Comparison of ENCODE assay signal across 24 mouse cellular contexts in genomic region chr3:68678805-68679585, GRCm38 (mm10). TPM values are rescaled to one million over a fixed set of nuclear protein-coding genes. Genes with fewer than 3 reads are reported as not detected.
DNase-seq lines count a peak whose midpoint lies in the region; ATAC-seq and TF ChIP-seq lines count a peak whose summit lies in the region.
"Had no signal": no experiment of that assay in that cellular context is flagged by ENCODE, and none has a peak within 500 bp of the region (broad histone marks: within the 10 kb centered on the region; RNA-seq: fewer than 3 reads in every experiment).

No protein-coding gene starts in this region.

- no peaks in the 10 kb centered on the region for H3K27me3 ChIP-seq in heart, embryonic 10.5 days (ENCODE audit: insufficient read depth, poor library complexity, severe bottlenecking)
- H3K27me3 ChIP-seq in megakaryocyte, embryonic 14.5 days (replicated peaks) = no peaks in the 10 kb centered on the region
- H3K27me3 ChIP-seq in liver, embryonic 11.5 days (replicated peaks; ENCODE audit: control insufficient read depth, insufficient read depth, low read length) = no peaks in the 10 kb centered on the region
- H3K27me3 ChIP-seq: forebrain, embryonic 13.5 days; hindbrain, embryonic 12.5 days had no signal

- H3K4me1 ChIP-seq in heart, embryonic 10.5 days = peaks cover 18% of the 10 kb centered on the region
- peaks cover 4% of the 10 kb centered on the region for H3K4me1 ChIP-seq in bone marrow, adult 2 months (ENCODE audit: control insufficient read depth, insufficient read depth, low read length)
- peaks cover 70% of the 10 kb centered on the region for H3K4me1 ChIP-seq in megakaryocyte, embryonic 14.5 days
- peaks cover 19% of the 10 kb centered on the region for H3K4me1 ChIP-seq in liver, embryonic 11.5 days (replicated peaks; ENCODE audit: control insufficient read depth, insufficient read depth, low read length)
- H3K4me1 ChIP-seq: forebrain, embryonic 13.5 days; hindbrain, embryonic 12.5 days had no signal

- ATAC-seq in liver, embryonic 11.5 days (replicated peaks; ENCODE audit: low FRiP score) = no peak
- ATAC-seq: CD4-positive, CD25-positive, alpha-beta regulatory T cell, adult 4 months; forebrain, embryonic 13.5 days; forebrain, postnatal 0 days; hindbrain, embryonic 16.5 days; inflammation-experienced regulatory T-cells, adult 6 months had no signal

- no peak overlapping the region for H3K9ac ChIP-seq in liver, embryonic 11.5 days (ENCODE audit: low read depth, low read length)
- H3K9ac ChIP-seq: forebrain, embryonic 13.5 days; forebrain, postnatal 0 days; hindbrain, embryonic 12.5 days had no signal

- no peak for TF ChIP-seq CTCF in bone marrow, adult 2 months (IDR thresholded peaks at IDR 0.05; ENCODE audit: control insufficient read depth, insufficient read depth, low read length)

- 79% methylated on average over 9 of the region's 9 CpGs for WGBS in heart, embryonic 10.5 days
- WGBS in bone marrow, adult 2 months = 32% methylated on average over 9 of the region's 9 CpGs
- 66% methylated on average over 9 of the region's 9 CpGs for WGBS in liver, embryonic 11.5 days

- TF ChIP-seq POLR2A in bone marrow, adult 2 months (IDR thresholded peaks at IDR 0.05; ENCODE audit: borderline replicate concordance, control insufficient read depth, low read depth, low read length) = no peak

- H3K36me3 ChIP-seq in heart, embryonic 10.5 days = no peaks in the 10 kb centered on the region
- H3K36me3 ChIP-seq in megakaryocyte, embryonic 14.5 days (replicated peaks; ENCODE audit: low read length) = peaks cover 6% of the 10 kb centered on the region
- H3K36me3 ChIP-seq in liver, embryonic 11.5 days (ENCODE audit: control insufficient read depth, insufficient read depth, low read length) = no peaks in the 10 kb centered on the region
- H3K36me3 ChIP-seq: embryonic facial prominence, embryonic 10.5 days; G1E; hindbrain, embryonic 12.5 days had no signal

- no peak overlapping the region for H3K4me3 ChIP-seq in heart, embryonic 10.5 days
- no peak overlapping the region for H3K4me3 ChIP-seq in bone marrow, adult 2 months (replicated peaks; ENCODE audit: control insufficient read depth, low read depth, low read length)
- H3K4me3 ChIP-seq in megakaryocyte, embryonic 14.5 days (replicated peaks) = peak overlapping the region; percentile 80
- H3K4me3 ChIP-seq in liver, embryonic 11.5 days (ENCODE audit: low read depth, low read length) = no peak overlapping the region
- H3K4me3 ChIP-seq: embryonic facial prominence, embryonic 10.5 days; forebrain, embryonic 13.5 days; hindbrain, embryonic 12.5 days had no signal

- H3K4me2 ChIP-seq in liver, embryonic 11.5 days = no peak overlapping the region
- H3K4me2 ChIP-seq: forebrain, embryonic 13.5 days; hindbrain, embryonic 12.5 days had no signal

- no peaks in the 10 kb centered on the region for H3K9me3 ChIP-seq in heart, embryonic 10.5 days
- no peaks in the 10 kb centered on the region for H3K9me3 ChIP-seq in megakaryocyte, embryonic 14.5 days
- no peaks in the 10 kb centered on the region for H3K9me3 ChIP-seq in liver, embryonic 11.5 days (ENCODE audit: control insufficient read depth, low read length)
- H3K9me3 ChIP-seq: embryonic facial prominence, embryonic 10.5 days; forebrain, embryonic 13.5 days; hindbrain, embryonic 12.5 days had no signal

- H3K27ac ChIP-seq in heart, embryonic 10.5 days = no peak overlapping the region
- H3K27ac ChIP-seq in bone marrow, adult 2 months (ENCODE audit: control insufficient read depth, insufficient read depth, low read depth, low read length, poor library complexity) = peak overlapping the region; percentile 33; the same call in 1 of the 2 replicates
- no peak overlapping the region for H3K27ac ChIP-seq in liver, embryonic 11.5 days (ENCODE audit: low read depth, low read length)
- H3K27ac ChIP-seq: embryonic facial prominence, embryonic 10.5 days; forebrain, embryonic 13.5 days; hindbrain, embryonic 12.5 days had no signal

- peak; percentile 72 for DNase-seq in heart, embryonic 10.5 days (ENCODE audit: low spot score)
- no peak for DNase-seq in heart, adult 8-10 months (ENCODE audit: low spot score)
- DNase-seq in 416B (ENCODE audit: low read depth) = peak; percentile 37
- no peak for DNase-seq in B cell, adult 2 months
- no peak for DNase-seq in urinary bladder, postnatal 4 days (ENCODE audit: low spot score in 2 of 2)
- DNase-seq in liver, embryonic 11.5 days (ENCODE audit: low spot score) = no peak
- DNase-seq: adrenal gland, postnatal 10 days; cerebellum, adult 18-20 months; cerebellum, adult 9-11 months; cerebellum, postnatal 36 days; forebrain, postnatal 0 days; gastrocnemius, postnatal 36 days; heart, postnatal 10 days; heart, postnatal 4 days had no signal

RNA-seq across cellular contexts. Expression of gene Il12a, which starts 11.4 kb away (rescaled TPM):
- 0.35 and 0.41 TPM in 2 replicates for polyA plus RNA-seq in heart, embryonic 10.5 days (2016; fragmentation: Nextera tagmentation; extraction: Ambion mirVana)
- under 1 TPM in 3 of 4 experiments, not detected in 1; 0.22 to 0.78 (median 0.22) TPM for total RNA-seq in heart, adult 8-10 months (2022)
- 11.9 and 14.5 TPM in 2 replicates for polyA plus RNA-seq in bone marrow, adult 2 months (2011; ENCODE audit: insufficient read depth, insufficient read length, low replicate concordance, missing spikeins)
- polyA plus RNA-seq in megakaryocyte, embryonic 14.5 days (2012; ENCODE audit: insufficient read depth, low replicate concordance) = 10.1 and 12.0 TPM in 2 replicates
- 4.2 and 4.7 TPM in 2 replicates for polyA plus RNA-seq in liver, embryonic 11.5 days (2014; fragmentation: Nextera tagmentation; extraction: Ambion mirVana)
- total RNA-seq: forebrain, postnatal 0 days had no signal
- polyA plus RNA-seq: embryonic facial prominence, embryonic 10.5 days; forebrain, postnatal 0 days; G1E; heart, embryonic 14.5 days; hindbrain, embryonic 12.5 days had no signal

Comparison
In these comparisons a context has a peak if more than half of its experiments do, and no peak if none do; other contexts are left out.
1. DNase-seq: peak in heart, embryonic 10.5 days (single experiment) and 416B (single experiment); none in heart, adult 8-10 months (single experiment), B cell, adult 2 months (0 of 2), urinary bladder, postnatal 4 days (0 of 2) and liver, embryonic 11.5 days (single experiment).